Mouse (Mus musculus): ENCODE measurements around the gene Ccdc124. TPM values are rescaled to one million over a fixed set of nuclear protein-coding genes. Genes with fewer than 3 reads are reported as not detected.

The Ccdc124 gene
- polyA plus RNA-seq, 2 experiments, result 58.9 to 96.2 TPM

DNA sequence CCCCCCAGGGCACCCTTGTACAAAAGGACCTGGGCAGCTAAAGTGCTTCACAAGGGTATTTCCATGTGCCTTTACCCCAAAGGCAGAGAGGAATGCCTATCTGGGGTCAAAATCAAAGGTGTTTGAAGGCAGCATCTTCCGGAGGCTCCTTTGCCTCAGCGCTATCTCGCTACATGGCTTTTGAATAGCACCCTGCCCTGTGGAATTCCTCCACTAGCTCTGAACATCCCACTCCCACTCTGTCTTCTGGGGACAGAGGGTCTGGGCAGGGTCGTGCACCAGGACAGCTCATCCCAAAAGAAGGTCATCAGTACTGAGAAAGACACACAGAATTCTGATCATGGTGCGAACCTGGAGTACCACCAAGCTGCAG lies 4.5 kb downstream of the Ccdc124 start:
- TF ChIP-seq POLR2A (IDR thresholded peaks at IDR 0.05; ENCODE audit: borderline replicate concordance, extremely low read depth, insufficient read depth, insufficient read length), result no peak
- H3K4me2 ChIP-seq (replicated peaks; ENCODE audit: low read depth, low read length, severe bottlenecking), result peak overlapping the region; percentile 42; the same call in 1 of the 2 replicates
- H3K4me3 ChIP-seq (replicated peaks; ENCODE audit: low read length), result no peak overlapping the region; the same call in 1 of the 2 replicates
- no peaks in the 10 kb centered on the region; the same call in 1 of the 2 replicates for H3K36me3 ChIP-seq (ENCODE audit: control insufficient read depth, insufficient read depth, low read length)
- H3K9me3 ChIP-seq (ENCODE audit: control insufficient read depth, low read length), result no peaks in the 10 kb centered on the region
- H3K27ac ChIP-seq (replicated peaks; ENCODE audit: low read depth, low read length), result no peak overlapping the region
- no peaks in the 10 kb centered on the region for H3K27me3 ChIP-seq (ENCODE audit: control insufficient read depth, insufficient read depth, low read length)
- 44% methylated on average over 5 of the region's 5 CpGs for WGBS
- peaks cover 21% of the 10 kb centered on the region for H3K4me1 ChIP-seq (ENCODE audit: control insufficient read depth, insufficient read depth, low read length)
- ATAC-seq (ENCODE audit: low FRiP score, low read depth) (no peak), DNase-seq (ENCODE audit: low spot score) (no peak)
- H3K9ac ChIP-seq (ENCODE audit: low read depth, low read length, severe bottlenecking), result no peak overlapping the region

DNA sequence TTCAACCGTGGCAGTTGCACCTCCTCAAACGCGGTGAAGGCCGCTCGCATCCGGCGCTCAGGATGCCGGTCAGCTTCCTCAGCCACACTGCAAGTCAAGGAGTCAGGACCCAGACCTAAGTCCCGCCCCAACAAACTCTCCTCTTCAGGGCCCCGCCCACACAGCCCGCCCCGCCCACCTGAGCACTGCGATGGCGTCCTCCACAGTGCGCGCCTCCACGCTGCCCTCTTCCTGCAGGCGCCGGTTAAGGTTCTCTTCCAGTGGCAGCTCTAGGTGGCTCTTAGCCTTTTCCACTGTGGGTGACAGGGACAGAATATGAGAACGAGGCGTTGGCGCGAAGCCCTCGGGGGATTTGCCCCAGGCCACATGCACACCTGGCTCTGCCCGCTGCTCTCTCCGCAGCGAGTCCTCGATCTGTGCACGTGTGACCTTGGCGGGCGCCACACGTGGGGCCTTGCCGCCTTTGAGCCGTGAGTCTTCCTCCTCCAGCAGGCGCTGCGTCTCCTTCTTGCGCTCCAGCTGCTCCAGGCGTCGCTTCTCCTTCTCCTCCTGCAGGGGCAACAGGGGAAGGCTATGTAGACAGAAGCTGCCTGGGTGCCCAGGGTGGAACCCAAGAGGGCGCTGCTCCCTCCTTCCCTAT lies 5.1 kb downstream of the Ccdc124 start:
- ATAC-seq (ENCODE audit: low FRiP score, low read depth) (no peak), DNase-seq (ENCODE audit: low spot score) (peak; percentile 59)
- no peak for TF ChIP-seq POLR2A (IDR thresholded peaks at IDR 0.05; ENCODE audit: borderline replicate concordance, extremely low read depth, insufficient read depth, insufficient read length)
- H3K27ac ChIP-seq (replicated peaks; ENCODE audit: low read depth, low read length), result no peak overlapping the region
- H3K27me3 ChIP-seq (ENCODE audit: control insufficient read depth, insufficient read depth, low read length), result no peaks in the 10 kb centered on the region
- H3K4me3 ChIP-seq (replicated peaks; ENCODE audit: low read length), result peak overlapping the region; percentile 14; the same call in 1 of the 2 replicates
- H3K36me3 ChIP-seq (ENCODE audit: control insufficient read depth, insufficient read depth, low read length), result no peaks in the 10 kb centered on the region; the same call in 1 of the 2 replicates
- H3K9ac ChIP-seq (ENCODE audit: low read depth, low read length, severe bottlenecking), result no peak overlapping the region
- no peaks in the 10 kb centered on the region for H3K9me3 ChIP-seq (ENCODE audit: control insufficient read depth, low read length)
- H3K4me1 ChIP-seq (ENCODE audit: control insufficient read depth, insufficient read depth, low read length), result peaks cover 25% of the 10 kb centered on the region
- peak overlapping the region; percentile 42 for H3K4me2 ChIP-seq (replicated peaks; ENCODE audit: low read depth, low read length, severe bottlenecking)
- WGBS, result 20% methylated on average over 40 of the region's 40 CpGs

DNA sequence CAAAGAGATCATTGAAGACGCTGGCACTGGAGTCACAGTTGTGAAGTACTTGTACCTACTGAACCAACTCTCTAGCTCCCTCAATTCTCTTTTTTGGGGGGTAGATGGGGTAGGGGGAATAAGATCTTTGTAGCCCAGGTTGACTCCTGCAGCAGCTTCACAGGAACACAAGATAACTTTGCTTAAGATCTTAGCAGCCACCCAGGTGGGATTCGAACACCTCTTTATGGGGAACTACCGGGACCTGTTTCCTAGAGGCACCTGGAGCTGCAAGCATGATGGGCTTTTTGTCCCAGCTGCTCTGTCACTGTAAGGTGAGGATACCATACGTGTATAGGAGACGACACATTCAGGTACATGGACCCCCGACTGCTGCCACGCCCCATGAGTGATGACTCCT lies 7.2 kb downstream of the Ccdc124 start:
- Histone ChIP-seq H3K9ac (ENCODE audit: low read depth, low read length, severe bottlenecking) (no peak overlapping the region), H3K36me3 (ENCODE audit: control insufficient read depth, insufficient read depth, low read length) (no peaks in the 10 kb centered on the region; the same call in 1 of the 2 replicates), H3K27me3 (ENCODE audit: control insufficient read depth, insufficient read depth, low read length) (peaks cover 15% of the 10 kb centered on the region), H3K9me3 (ENCODE audit: control insufficient read depth, low read length) (no peaks in the 10 kb centered on the region), H3K4me1 (ENCODE audit: control insufficient read depth, insufficient read depth, low read length) (peaks cover 29% of the 10 kb centered on the region), H3K4me3 (replicated peaks; ENCODE audit: low read length) (no peak overlapping the region; the same call in 1 of the 2 replicates), H3K4me2 (replicated peaks; ENCODE audit: low read depth, low read length, severe bottlenecking) (no peak overlapping the region), H3K27ac (replicated peaks; ENCODE audit: low read depth, low read length) (peak overlapping the region; percentile 82; the same call in 1 of the 2 replicates)
- ATAC-seq (ENCODE audit: low FRiP score, low read depth) (no peak), DNase-seq (ENCODE audit: low spot score) (no peak)
- no peak for TF ChIP-seq POLR2A (IDR thresholded peaks at IDR 0.05; ENCODE audit: borderline replicate concordance, extremely low read depth, insufficient read depth, insufficient read length)
- 85% methylated on average over 7 of the region's 7 CpGs for WGBS

DNA sequence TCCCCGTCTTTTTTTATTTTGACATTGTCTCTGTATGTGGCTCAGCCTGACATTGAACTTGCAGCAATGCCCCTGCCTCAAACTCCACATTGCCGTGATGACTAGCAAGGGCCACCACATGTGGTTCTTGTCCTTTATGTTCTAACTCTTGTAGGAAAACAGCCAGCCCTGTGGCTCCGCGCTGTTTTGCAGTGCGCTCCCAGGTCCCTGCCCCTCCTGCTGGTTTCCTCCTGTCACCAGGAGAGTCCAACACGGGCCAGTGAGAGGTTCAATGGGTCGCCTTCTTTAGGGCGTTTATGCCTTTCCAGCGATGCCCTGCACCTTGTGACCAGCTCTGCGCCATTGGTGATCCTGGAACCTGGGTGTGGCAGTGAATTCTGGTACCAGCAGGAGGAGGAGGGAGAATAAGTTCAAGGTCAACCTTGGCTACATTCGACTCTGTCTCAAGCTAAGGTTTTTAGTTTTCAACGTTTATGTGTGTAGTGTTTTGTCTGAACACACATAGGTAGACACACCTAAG lies 7.7 kb downstream of the Ccdc124 start:
- no peak for DNase-seq (ENCODE audit: low spot score)
- Histone ChIP-seq H3K4me1 (ENCODE audit: control insufficient read depth, insufficient read depth, low read length) (peaks cover 29% of the 10 kb centered on the region), H3K27me3 (ENCODE audit: control insufficient read depth, insufficient read depth, low read length) (peaks cover 18% of the 10 kb centered on the region), H3K27ac (replicated peaks; ENCODE audit: low read depth, low read length) (peak overlapping the region; percentile 82), H3K4me2 (replicated peaks; ENCODE audit: low read depth, low read length, severe bottlenecking) (peak overlapping the region; percentile 86), H3K9me3 (ENCODE audit: control insufficient read depth, low read length) (no peaks in the 10 kb centered on the region), H3K9ac (ENCODE audit: low read depth, low read length, severe bottlenecking) (peak overlapping the region; percentile 40), H3K36me3 (ENCODE audit: control insufficient read depth, insufficient read depth, low read length) (no peaks in the 10 kb centered on the region; the same call in 1 of the 2 replicates), H3K4me3 (replicated peaks; ENCODE audit: low read length) (peak overlapping the region; percentile 49)
- TF ChIP-seq POLR2A (IDR thresholded peaks at IDR 0.05; ENCODE audit: borderline replicate concordance, extremely low read depth, insufficient read depth, insufficient read length), result no peak
- WGBS, result 12% methylated on average over 12 of the region's 12 CpGs
- ATAC-seq (ENCODE audit: low FRiP score, low read depth), result peak; percentile 5

DNA sequence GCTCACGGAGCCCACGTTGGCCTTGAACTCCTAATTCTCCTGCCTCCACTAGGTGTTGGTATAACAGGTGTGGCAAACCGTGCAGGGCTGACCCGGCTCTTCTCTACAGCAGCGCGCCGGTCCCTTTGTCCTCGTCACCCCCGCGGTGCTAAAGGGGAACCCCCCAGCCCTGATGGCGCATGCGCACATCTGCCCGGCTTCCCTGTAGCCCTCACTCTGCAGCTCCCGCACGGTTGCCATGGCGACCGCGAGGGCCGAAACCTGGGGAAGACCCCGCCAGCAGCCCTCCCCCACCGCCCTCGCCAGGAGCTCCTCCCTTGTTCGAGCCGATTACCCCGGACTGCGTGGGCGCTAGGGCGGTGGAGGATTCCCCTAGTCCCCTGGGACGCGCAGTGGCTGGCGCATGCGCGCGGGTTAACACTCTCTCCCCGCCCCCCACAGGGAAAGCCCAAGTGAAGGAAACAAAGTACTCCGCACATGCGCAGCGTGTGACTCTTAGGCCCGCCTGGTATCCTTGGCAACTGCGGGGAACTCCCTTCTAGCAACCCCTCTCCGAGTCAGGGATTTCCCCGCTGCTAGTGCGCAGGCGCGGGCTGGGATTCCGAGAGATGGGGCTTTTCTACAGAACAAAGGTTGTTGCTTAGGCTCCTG lies 8.3 kb downstream of the Ccdc124 start:
- Histone ChIP-seq H3K4me3 (replicated peaks; ENCODE audit: low read length) (peak overlapping the region; percentile 49), H3K27me3 (ENCODE audit: control insufficient read depth, insufficient read depth, low read length) (peaks cover 18% of the 10 kb centered on the region), H3K9ac (ENCODE audit: low read depth, low read length, severe bottlenecking) (peak overlapping the region; percentile 55), H3K9me3 (ENCODE audit: control insufficient read depth, low read length) (no peaks in the 10 kb centered on the region), H3K27ac (replicated peaks; ENCODE audit: low read depth, low read length) (peak overlapping the region; percentile 82), H3K4me1 (ENCODE audit: control insufficient read depth, insufficient read depth, low read length) (peaks cover 29% of the 10 kb centered on the region), H3K4me2 (replicated peaks; ENCODE audit: low read depth, low read length, severe bottlenecking) (peak overlapping the region; percentile 86), H3K36me3 (ENCODE audit: control insufficient read depth, insufficient read depth, low read length) (no peaks in the 10 kb centered on the region; the same call in 1 of the 2 replicates)
- peak; percentile 72; the same call in 1 of the 2 replicates for TF ChIP-seq POLR2A (IDR thresholded peaks at IDR 0.05; ENCODE audit: borderline replicate concordance, extremely low read depth, insufficient read depth, insufficient read length)
- DNase-seq (ENCODE audit: low spot score), result peak; percentile 100
- WGBS, result under 1% methylated on average over 44 of the region's 46 CpGs
- peak; percentile 92 for ATAC-seq (ENCODE audit: low FRiP score, low read depth)
